Mouse (Mus musculus) liver (tissue): Measurements from ENCODE around the gene Cox19.
A peak's percentile ranks its signal among the peaks of the same experiment; 100 is the strongest.
"Not testable (repeated sequence)": the region's sequence is repeated elsewhere in the genome, so short reads cannot be mapped to it uniquely, and the experiment has no call there.

Experiments used
- DNase-seq: peaks from one replicate; pipeline ENCODE4 v3.0.0-alpha.2; 2020; ENCODE audit warnings: mixed read lengths

Cox19 gene

GRCm38 (mm10) chr5:139359244-139359643, 8.0 kb upstream of the Cox19 start:
- DNase-seq: no peak

GRCm38 (mm10) chr5:139358653-139359052, 7.4 kb upstream of the Cox19 start:
- DNase-seq: peak; percentile 52

- peak; percentile 85 for DNase-seq
These were observed 4.1 kb upstream of the Cox19 start for GRCm38 (mm10) chr5:139355235-139355772.

GRCm38 (mm10) chr5:139353946-139354345, 2.7 kb upstream of the Cox19 start:
- no peak for DNase-seq

GRCm38 (mm10) chr5:139353496-139353895, 2.3 kb upstream of the Cox19 start:
- DNase-seq: peak; percentile 73

GRCm38 (mm10) chr5:139352317-139352716, 1.1 kb upstream of the Cox19 start, which contains the start of gene Cyp2w1:
Cyp2w1 (plus strand) TSS chr5:139352617.
- no peak for DNase-seq

- DNase-seq: no peak
These were observed 410 bp upstream of the Cox19 start for GRCm38 (mm10) chr5:139351628-139352027.

- DNase-seq: peak; percentile 64
These were observed 1.5 kb downstream of the Cox19 start for GRCm38 (mm10) chr5:139349713-139350112.

- DNase-seq: no peak
These were observed 4.0 kb downstream of the Cox19 start for GRCm38 (mm10) chr5:139347225-139347624.

- no peak for DNase-seq
These were observed 5.9 kb downstream of the Cox19 start for GRCm38 (mm10) chr5:139345364-139345714.

- DNase-seq: peak; percentile 98
These were observed 6.4 kb downstream of the Cox19 start for GRCm38 (mm10) chr5:139344687-139345363.

- DNase-seq: peak; percentile 86
These were observed 7.1 kb downstream of the Cox19 start for GRCm38 (mm10) chr5:139344021-139344686.

GRCm38 (mm10) chr5:139338891-139339290, 12.3 kb downstream of the Cox19 start:
- no peak for DNase-seq

- DNase-seq: no peak
These were observed 12.8 kb downstream of the Cox19 start for GRCm38 (mm10) chr5:139338403-139338802.

GRCm38 (mm10) chr5:139337826-139338370, 13.3 kb downstream of the Cox19 start:
- DNase-seq: no peak

- no peak for DNase-seq
These were observed 15.6 kb downstream of the Cox19 start for GRCm38 (mm10) chr5:139335634-139336033.

GRCm38 (mm10) chr5:139334394-139334793, 16.8 kb downstream of the Cox19 start:
- DNase-seq: not testable (repeated sequence)

GRCm38 (mm10) chr5:139333301-139334013, 17.8 kb downstream of the Cox19 start:
- DNase-seq: no peak

- no peak for DNase-seq
These were observed 18.5 kb downstream of the Cox19 start for GRCm38 (mm10) chr5:139332590-139333272.

- DNase-seq: peak; percentile 79
These were observed 19.5 kb downstream of the Cox19 start for GRCm38 (mm10) chr5:139331742-139332141.

GRCm38 (mm10) chr5:139330766-139331165, 20.5 kb downstream of the Cox19 start:
- DNase-seq: no peak

GRCm38 (mm10) chr5:139327634-139328020, 23.6 kb downstream of the Cox19 start:
- DNase-seq: no peak
